Mouse (Mus musculus) cerebellum, adult 11-12 months (tissue): ENCODE measurements around the gene Stxbp2.

ENCODE experiments used
- DNase-seq: peaks from one replicate; pipeline ENCODE4 v3.0.0; 2022

Gene Stxbp2

GRCm38 (mm10) chr8:3683408-3684176 lies 52.8 kb downstream of the Stxbp2 start:
- peak; percentile 89 for DNase-seq

GRCm38 (mm10) chr8:3684530-3684929 lies 53.8 kb downstream of the Stxbp2 start:
- DNase-seq, result no peak

- no peak for DNase-seq
Measured at GRCm38 (mm10) chr8:3685422-3685821, 54.7 kb downstream of the Stxbp2 start.

- DNase-seq, result no peak
Measured at GRCm38 (mm10) chr8:3687537-3687936, 56.8 kb downstream of the Stxbp2 start.

DNA sequence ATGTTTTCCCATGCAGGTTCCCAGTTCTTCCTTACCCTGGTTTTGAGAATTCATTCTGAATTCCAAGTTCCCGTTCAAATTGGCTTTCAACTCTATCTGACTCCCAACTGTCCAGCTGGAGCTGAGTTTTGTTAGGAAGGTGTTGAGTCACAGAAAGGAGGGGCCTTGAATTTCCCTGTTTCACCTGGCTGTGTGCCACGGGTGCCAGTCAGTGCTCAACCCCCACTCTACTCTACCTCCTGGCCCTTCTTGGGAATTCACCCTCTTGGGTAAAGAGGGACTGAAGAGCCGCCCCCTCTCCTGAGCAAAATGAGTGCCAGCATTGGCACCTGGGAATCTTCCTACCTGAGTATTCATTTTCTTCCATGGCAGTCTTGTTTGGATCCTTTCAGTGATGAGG lies 60.0 kb downstream of the Stxbp2 start:
- no peak for DNase-seq
